Mouse (Mus musculus): ENCODE measurements around the gene Cttn. TPM values are rescaled to one million over a fixed set of nuclear protein-coding genes. Genes with fewer than 3 reads are reported as not detected.

Cttn gene
- total RNA-seq (2021), result 100 to 1,000 TPM; 239 to 243 TPM
- long read RNA-seq, experiment 1, transcript Cttn-202 (18 exons, 3,286 nt), result minor isoform, 54 of 514 reads
- long read RNA-seq, experiment 1, transcript Cttn-201 (17 exons, 2,913 nt), result major isoform, 332 of 514 reads
- long read RNA-seq, experiment 1, partial matches to known transcripts, result 32 of 514 reads
- long read RNA-seq, experiment 1, other reads (novel, unspliced or antisense), result 96 of 514 reads
- long read RNA-seq, experiment 2, transcript Cttn-202 (18 exons, 3,286 nt), result minor isoform, 35 of 134 reads
- long read RNA-seq, experiment 2, transcript Cttn-201 (17 exons, 2,913 nt), result major isoform, 72 of 134 reads
- long read RNA-seq, experiment 2, partial matches to known transcripts, result 9 of 134 reads
- long read RNA-seq, experiment 2, other reads (novel, unspliced or antisense), result 18 of 134 reads

DNA sequence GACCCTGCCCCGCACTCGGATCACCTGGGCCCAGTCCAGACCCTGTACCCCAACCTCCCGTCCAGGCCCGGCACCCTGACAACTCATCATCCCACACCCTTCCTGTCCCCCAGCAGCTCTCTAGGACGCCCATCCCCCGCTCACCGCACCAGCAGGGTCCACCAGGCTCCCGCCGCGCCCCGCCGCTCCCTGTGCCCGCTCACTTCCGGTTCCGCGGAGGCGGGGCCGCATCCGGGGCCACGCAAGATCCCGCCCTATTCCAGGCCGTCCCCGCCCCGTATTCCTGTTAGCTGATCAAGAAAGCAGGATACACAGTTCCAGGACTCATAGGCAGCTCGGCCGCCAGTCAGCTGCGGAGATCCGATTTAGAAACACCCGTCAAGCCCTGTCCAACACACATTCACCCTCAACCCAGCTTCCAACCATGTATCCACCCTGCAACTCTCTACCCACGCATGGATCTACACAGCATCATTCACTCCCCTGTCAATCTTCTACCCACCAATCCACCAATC lies at the start of gene Cttn:
TSS of gene Cttn (minus strand) at position 465 of the 515 bp plus-strand sequence.
- peak; percentile 94 to 96 for DNase-seq

DNA sequence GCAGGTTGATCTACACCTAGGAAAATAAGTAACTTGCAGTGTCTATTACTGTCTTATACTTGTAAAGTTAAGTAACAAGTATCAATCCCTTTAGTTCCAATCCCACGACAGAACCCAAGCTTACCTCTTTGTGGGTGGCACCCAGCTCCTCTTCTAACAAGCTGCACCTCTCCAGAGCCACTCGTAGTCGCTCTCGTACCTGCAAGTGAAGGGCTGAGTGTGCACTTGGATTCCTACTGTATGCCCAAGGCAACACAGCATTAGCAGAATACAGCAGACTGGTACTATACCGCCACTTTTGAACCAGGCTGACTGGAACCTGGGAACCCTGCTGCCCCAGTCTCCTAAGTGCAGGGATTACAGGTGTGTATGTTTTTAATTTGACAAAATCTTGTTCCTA lies 49.0 kb upstream of the Cttn start:
- no peak for DNase-seq

DNA sequence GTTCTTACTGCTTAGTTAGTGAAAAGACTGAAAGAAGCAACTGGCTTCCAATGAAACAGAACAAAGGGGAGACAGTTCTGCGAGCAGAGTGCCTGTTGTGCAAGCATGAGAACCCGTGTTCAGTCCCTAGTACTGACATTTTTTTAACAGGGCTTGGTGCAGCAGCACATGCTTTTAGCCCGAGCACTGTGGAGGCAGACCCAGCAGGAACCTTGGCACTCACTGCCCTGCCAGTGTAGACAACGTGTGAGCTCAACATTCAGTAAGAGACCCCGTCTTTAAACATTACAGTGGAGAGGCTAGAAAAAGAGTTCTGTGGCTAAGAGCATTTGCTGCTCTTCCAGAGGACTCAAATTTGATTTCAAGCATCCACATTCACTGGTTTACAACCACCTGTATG lies 45.9 kb upstream of the Cttn start:
- no peak for DNase-seq

DNA sequence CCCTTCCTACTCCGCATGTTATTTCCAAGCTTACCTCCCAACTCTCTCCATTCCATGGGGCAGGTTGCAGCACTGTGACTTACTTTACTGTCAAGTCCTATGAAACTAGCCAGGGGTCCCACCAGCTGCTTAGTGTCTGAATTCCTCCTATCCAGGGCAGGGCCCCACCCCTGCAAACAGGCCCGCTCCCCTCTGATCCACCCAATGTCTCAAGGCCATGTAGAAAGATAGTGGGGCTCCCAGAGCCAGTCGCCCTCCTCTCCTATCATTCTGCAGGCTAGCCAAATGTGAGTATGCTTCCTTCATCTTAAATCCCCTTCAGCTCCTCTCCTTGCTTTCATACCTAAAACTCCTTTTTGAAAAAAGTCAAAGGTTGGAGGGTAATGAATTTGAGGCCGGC lies 38.3 kb upstream of the Cttn start:
- DNase-seq, result no peak

DNA sequence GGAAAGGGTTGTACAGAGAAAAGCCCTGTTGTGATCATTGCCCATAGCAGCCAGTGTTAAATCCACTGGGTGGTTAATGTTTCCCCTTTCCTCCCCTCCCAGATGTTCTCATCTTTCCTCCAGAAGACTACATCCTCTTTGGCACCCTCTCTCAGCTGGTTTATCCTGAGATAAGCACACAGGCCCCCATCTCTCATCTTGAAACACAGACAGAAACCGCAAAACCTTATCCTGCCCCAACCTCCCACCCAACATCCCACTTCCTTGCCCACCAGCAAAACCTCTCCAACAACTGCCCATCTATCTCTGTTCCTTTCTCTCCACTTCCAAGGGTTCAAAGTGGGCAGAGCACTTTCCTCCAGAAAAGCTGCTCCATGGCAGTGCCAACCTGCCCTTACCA lies 36.0 kb upstream of the Cttn start:
- DNase-seq, result no peak

DNA sequence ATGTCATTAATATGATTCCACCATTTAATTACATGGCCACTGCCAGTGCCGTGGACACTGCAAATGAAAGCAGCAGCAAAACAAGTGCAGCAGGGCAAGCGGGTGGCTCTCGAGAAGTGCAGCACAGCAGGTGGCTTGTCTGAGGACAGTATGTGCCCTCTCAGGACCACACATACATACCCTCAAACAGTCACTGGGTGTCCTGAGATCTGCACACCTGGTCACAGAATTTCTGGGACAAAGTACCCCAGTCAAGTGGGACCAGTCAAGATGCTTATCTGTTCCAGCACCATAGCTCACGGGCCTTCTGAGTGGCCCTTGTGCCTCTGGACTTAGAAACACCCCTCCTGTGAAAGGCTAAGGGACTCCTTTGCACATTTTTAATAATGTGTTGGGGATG lies 33.1 kb upstream of the Cttn start:
- no peak for DNase-seq

DNA sequence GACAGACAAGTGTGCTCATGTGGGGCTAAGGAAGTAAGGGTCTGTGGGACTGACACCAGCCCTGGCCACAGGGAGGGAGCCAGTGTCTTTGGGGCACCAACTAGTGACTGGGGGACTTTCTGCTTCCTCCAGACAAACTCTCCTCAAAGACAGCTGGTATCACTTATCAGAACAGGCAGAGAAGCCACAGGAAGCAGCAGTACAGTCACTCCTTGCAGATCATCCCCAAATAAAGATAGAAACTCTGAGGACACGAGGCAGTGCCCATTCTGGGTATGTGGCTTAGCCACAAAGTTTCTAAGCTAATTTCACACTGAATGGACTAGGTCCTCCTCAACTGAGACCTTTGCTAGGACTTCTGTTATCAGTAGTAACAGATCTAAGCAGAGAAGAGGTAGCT lies 22.1 kb upstream of the Cttn start:
- no peak for DNase-seq

DNA sequence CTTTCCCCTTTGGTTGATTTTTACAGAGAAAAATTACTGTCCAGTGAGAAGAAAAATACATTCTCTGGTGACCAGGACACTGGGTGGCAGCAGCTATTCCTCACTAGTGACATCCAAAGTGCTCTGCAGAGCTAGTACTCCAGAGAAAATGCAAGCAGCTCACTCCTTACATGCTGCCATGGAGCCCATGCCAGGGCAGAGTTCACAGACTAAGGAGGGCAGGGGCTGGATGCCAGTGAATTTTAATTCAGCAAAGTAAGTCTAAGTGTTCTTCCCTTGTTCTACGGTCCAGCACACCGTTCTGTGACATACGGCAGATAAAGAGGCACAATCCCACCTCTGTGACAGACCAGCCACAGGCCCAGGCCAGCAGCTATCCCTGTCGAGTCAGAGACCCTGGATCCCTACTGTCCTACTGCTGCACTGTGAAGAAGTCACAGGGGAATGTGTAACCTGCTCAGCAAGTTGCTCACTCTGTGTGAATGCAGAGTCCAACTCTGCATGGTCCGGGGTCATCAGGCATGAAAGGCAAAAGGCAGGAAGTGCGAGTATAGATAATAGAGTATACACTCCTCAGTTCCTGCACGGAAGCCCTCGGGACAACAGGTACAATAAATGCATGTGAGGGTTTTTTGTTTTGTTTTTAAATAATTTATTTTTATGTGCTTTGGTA lies 19.5 kb upstream of the Cttn start:
- DNase-seq, result no peak

DNA sequence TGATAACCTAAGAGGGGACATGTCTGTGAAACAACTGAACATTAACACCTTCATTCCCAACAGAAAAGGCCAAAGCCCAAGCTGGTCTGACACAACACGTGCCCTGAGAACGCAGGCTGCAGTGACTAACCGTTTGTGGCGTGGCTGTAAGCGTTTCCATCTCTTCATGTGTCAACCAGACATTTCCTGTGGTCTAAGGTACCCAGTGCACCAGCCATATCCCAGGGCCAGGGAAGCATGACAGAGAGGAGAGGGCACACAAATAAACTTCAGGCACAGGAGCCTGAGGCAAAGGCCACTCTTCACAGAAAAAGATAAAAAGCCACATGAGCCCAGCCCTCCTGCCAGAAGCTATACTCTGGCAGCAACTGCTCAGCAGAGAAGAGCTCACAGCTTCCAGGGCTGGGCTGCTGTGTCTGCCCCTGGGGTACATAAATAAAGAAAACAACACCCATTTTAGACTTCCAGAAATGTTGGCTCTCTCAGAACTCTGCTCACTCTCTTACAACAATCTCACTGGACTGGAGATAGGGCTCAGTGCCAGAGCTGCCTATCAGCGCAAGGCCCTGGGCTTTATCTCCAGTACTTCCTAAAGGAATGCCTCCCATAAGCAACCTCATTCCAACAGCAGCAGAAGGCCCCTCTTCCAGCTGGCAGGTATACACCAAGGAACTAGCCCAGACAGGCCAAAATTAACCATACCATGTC lies 18.4 kb upstream of the Cttn start:
- DNase-seq, result no peak

DNA sequence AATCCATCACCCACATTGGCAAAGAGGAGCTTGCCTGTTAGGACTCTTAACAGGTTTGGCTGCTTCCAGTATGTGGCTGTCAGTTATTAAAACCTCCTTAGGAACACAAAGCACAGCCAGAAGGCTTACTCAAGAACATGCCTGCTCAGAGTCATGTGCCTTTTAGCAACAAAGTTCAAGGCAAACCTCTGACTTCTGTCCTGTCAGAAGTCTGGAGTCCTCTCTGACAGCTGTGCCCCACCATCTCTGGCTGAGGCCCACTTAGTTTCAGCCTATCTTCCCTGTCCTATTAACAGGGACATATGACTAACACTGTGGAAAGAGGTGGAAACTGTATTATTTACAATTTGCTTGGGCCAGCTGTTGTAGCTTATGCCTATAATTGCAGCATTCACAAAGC lies 9.5 kb upstream of the Cttn start:
- no peak for DNase-seq

DNA sequence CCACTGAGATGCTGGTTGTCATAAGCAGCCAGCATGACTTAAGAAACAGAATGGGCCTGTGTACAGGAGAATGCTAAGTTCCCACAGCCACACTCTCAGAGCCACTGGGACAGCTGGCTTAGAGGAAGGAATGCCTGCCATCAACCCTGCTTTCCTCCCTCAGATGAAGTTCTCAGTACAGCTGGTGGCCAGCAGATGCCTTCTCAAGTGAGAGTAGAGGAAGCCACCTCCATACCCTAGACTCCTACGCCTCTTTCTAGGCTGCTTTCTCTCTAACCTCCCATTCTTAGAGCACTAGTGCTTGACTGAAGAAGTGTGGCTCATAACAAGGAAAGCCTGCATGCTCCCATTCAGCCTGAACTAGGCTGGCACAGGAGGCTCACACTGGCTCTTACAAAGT lies 8.8 kb upstream of the Cttn start:
- DNase-seq, result no peak

DNA sequence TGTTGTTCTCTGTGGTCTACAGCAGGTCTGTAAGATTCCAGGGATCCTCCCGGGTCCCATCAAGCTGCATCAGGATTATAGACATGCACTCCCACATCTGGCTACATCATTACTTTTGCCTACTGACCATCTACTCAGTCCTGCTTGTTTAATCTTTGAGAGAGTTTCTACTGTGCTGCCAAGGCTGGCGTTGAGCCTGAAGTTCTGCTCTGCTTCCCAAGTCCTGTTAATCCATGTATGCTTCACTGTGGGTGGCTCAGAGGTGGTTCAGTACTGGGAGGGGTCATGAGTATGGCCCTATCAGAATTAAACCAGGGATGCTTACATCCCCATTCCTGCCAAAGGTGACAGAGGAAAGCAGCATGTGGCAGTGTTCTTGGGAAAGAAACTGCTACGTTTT lies 4.9 kb upstream of the Cttn start:
- DNase-seq, result no peak

DNA sequence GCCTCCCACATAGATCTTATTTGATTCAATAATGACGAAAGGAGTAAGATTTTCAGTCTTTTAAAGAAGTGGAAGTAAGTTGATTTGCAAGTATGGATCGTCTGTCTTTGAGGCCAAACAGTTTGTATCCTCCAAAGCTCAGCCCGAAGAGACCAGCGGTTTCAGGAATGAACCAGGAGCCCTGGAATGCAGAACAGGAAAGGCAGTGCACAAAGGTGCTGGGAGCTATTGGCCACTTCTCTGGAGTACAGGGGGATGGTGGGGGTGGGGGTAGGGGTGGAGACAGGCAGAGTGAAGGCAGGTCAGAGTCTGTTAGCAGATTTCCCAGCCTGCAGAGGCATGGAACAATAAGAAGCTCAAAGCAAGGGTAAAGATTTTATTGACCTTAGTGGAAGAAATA lies 2.7 kb upstream of the Cttn start:
- DNase-seq, result no peak

DNA sequence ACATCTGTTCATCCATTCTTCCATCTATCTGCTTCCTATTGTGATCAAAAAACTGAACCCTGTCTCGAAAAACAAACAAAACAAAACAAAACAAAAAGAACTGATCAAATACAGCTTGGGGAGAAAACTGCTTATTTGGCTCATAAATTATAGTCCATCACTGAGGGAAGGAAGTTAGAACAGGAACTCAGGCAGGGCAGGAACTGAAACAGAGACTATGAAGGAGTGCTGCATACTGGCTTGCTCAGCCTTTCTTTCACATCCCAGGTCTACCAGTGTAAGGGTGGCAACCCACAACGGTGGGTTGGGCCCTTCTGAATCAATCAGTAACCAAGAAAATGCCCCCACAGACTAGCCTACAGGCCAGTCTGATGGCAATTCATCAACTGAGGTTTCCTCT lies 294 bp upstream of the Cttn start:
- no peak for DNase-seq

DNA sequence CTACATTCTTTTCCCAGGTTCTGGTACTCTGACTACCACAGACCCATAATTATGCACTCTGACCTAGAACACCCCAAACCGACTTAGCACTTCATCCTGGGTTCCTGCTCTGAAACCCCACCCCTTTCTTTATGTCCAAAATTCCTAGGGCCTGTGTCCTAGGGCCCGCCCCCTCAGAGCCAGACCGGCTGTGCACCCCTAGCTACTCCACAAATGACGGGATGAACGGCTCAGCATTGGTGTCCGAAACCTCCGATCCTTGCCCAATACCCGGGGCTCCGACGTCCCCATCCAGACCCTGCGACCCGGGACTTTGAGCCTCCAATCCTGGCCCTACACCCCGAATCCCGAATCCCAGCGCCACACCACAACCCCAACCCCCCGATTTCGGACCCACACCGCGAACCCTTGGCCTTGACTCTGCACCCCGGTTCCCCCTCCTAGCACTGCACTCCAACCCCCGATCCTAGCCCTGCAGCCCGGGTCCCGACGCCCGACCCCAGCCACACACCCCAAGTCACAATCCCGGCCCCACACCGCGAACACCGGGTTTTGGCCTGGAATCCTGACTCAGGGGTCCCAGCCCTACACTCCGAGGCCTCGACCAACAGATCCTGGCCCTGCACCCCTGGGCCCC lies 783 bp downstream of the Cttn start:
- DNase-seq, result peak in 1 of 2 experiments; percentile 46

DNA sequence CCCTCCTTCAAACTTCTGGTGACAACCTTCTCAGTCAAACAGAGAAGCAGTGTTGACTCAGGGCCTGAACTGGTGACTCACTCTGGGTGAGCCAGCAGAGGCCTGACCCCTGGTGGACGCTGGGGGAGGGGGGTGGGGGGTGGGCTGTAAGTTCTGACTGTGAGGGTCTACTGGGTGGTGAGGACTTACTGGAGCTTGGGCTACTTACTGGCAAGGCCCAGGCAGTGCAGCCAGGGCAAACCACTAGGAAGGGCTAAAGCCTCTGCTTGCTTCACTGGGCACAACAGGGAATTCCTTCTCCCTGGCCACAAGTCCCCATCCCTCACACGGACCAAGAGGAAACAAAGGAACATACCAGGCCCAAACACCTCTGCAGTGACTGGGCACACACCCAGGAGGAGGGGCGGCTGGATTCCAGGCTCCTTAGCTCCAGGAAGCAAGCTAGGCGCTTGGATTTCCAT lies 1.6 kb downstream of the Cttn start:
- peak; percentile 67 to 71 for DNase-seq

DNA sequence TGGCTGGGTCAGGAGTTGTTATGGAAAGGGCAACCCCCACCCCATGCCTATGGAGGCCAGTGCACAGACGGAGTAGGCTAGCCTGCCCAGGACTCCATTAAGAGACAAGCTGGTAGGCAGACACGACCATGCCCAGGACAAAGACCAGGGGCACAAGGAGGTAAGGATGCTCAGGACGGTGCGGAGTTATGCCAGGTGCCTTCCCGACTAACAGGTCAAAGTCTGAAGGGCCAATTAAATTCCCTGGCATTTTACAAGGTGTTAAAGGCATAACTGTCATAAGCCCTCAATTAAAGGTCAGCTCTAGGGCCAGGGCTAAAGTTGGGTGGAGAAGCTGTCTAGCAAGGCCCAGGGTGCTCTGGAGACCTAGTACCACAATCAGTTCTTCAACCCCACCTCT lies 2.1 kb downstream of the Cttn start:
- no peak for DNase-seq

DNA sequence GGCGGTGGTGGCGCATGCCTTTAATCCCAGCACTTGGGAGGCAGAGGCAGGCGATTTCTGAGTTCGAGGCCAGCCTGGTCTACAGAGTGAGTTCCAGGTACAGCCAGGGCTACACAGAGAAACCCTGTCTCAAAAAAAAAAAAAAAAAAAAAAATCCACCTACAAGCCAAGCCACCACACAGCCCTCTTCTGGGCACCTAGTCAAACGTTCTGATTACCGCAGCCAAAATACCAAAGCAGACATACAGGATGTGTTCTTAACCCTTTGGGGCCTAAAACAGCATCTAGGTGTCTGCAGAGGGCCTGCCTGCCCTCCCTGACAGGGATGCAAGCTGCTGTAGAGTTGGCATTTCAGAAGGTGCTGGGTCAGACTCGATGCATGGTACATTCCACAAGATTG lies 8.2 kb downstream of the Cttn start:
- no peak for DNase-seq

DNA sequence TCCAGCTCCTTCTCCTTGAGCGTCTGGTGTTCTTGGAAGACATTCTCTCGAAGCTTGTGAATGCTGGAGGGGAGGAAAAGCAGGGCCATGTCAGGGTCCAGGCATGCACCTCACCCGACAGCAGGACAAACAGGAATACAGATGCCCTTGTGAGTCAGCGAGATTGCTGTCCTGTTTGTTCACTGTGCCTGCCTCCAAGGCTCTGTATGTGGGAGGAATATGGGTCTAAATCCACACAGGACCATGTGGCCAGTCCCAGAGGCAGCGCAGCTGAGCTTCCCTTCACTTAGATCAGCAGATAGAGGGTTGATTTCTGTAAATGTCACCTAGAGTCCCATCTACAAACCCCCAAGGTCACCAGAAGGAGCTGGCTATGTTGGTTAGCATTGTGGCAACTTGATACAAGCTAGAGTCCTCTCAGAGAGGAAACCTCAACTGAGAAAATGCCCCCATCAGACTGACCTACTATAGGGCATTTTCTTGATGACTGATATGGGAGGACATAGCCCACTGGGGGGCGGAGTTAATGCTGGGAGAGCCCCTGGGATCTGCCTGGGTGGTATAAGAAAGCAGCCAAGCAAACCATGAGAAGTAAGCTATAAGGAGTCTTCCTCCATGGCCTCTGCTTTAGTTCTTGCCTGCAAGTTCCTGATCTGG lies 9.4 kb downstream of the Cttn start:
- peak; percentile 38 to 51 for DNase-seq

DNA sequence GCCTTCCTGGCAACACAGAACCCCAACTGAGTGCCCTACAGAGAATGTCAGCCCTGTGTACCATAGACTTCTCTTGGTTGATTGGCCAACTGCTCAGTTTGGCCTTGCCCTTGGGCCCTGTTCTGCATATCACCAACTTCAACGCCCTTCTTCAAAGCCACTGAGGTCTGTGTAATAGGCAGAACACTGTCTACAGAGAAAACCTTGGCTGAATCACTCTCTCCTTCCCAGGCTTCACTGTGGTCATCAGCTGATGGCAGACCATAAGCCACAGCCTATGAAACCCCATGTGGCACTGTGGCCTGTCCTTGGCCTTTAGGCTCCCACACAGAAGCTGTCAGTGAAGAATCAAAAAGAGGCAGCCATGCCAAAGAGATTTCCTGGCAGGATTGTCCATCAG lies 11.9 kb downstream of the Cttn start:
- DNase-seq, result peak; percentile 56 to 77

DNA sequence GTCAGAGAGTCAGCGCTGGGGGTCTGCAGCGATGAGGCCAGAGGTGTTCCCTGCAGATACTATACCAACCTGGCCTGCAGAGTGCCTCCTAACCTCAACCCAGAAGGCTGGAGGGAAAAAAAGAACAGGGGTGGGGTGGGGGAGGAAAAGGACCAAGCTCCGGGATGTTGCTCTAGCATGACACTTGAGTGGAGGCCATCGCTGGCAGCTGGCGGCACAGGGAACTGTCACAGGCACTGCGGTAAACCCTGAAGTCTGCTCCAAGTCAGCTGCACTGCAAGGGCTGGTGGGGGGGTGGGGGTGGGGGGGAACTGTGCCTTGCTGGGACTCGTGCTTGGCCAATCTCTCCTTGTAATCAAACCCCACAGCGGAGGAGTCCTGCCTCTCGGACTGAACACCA lies 20.1 kb downstream of the Cttn start:
- no peak for DNase-seq
